In genomic region chr2:153527580-153528531, GRCm38 (mm10) we compare ENCODE assay signal across 8 mouse cellular contexts. TPM values are rescaled to one million over a fixed set of nuclear protein-coding genes. Genes with fewer than 3 reads are reported as not detected.
A peak's percentile ranks its signal among the peaks of the same experiment; 100 is the strongest.
DNase-seq lines count a peak whose midpoint lies in the region; ATAC-seq lines count a peak whose summit lies in the region.

No protein-coding gene starts in this region.

- peaks cover 54% of the 10 kb centered on the region for H3K4me1 ChIP-seq in intestine, embryonic 15.5 days (replicated peaks)
- peaks cover 43% of the 10 kb centered on the region for H3K4me1 ChIP-seq in lung, embryonic 15.5 days

- H3K4me3 ChIP-seq in intestine, embryonic 15.5 days (replicated peaks) = peak overlapping the region; percentile 76
- peak overlapping the region; percentile 61 for H3K4me3 ChIP-seq in lung, embryonic 15.5 days

- WGBS in intestine, embryonic 15.5 days = 3% methylated on average over 70 of the region's 85 CpGs
- 2% methylated on average over 44 of the region's 85 CpGs for whole genome bisulfite sequencing in lung, embryonic 15.5 days

- peak; percentile 52 for ATAC-seq in intestine, embryonic 15.5 days
- peak; percentile 58 for ATAC-seq in lung, embryonic 15.5 days (ENCODE audit: borderline replicate concordance, extremely low read depth, low FRiP score, low TSS enrichment)

- DNase-seq in ovary, adult 18-20 months (ENCODE audit: low spot score) = peak; percentile 38
- DNase-seq in ovary, postnatal 10 days (ENCODE audit: low spot score) = no peak
- peak; percentile 57 for DNase-seq in cerebellum, adult 8-10 months
- DNase-seq in gastrocnemius, postnatal 10 days = peak; percentile 54
- peak; percentile 26 for DNase-seq in ovary, postnatal 14 days (ENCODE audit: low spot score)
- no peak for DNase-seq in frontal cortex, postnatal 36 days (ENCODE audit: low spot score in 2 of 2)

- peak overlapping the region; percentile 67 for H3K9ac ChIP-seq in intestine, embryonic 15.5 days
- H3K9ac ChIP-seq in lung, embryonic 15.5 days = peak overlapping the region; percentile 47

- no peaks in the 10 kb centered on the region for H3K9me3 ChIP-seq in intestine, embryonic 15.5 days
- no peaks in the 10 kb centered on the region for H3K9me3 ChIP-seq in lung, embryonic 15.5 days

- H3K27ac ChIP-seq in intestine, embryonic 15.5 days = peak overlapping the region; percentile 85
- no peak overlapping the region for H3K27ac ChIP-seq in lung, embryonic 15.5 days

- H3K36me3 ChIP-seq in intestine, embryonic 15.5 days = no peaks in the 10 kb centered on the region
- no peaks in the 10 kb centered on the region for H3K36me3 ChIP-seq in lung, embryonic 15.5 days

- H3K27me3 ChIP-seq in intestine, embryonic 15.5 days (replicated peaks) = peaks cover 3% of the 10 kb centered on the region; the same call in 1 of the 2 replicates
- H3K27me3 ChIP-seq in lung, embryonic 15.5 days = peaks cover 40% of the 10 kb centered on the region

- peak overlapping the region; percentile 98 for H3K4me2 ChIP-seq in intestine, embryonic 15.5 days (replicated peaks)
- peak overlapping the region; percentile 99 for H3K4me2 ChIP-seq in lung, embryonic 15.5 days

RNA-seq across cellular contexts. Expression of gene Nol4l, which starts 1.9 kb away (rescaled TPM):
- 1 to 10 TPM; 4.3 to 6.3 TPM for total RNA-seq in gastrocnemius, postnatal 10 days (2021)
- polyA plus RNA-seq in intestine, embryonic 15.5 days (2015; fragmentation: Nextera tagmentation; extraction: Ambion mirVana) = 25.6 and 27.1 TPM in 2 replicates
- 10.2 and 11.3 TPM in 2 replicates for polyA plus RNA-seq in lung, embryonic 15.5 days (2015; fragmentation: Nextera tagmentation; extraction: Ambion mirVana)

RNA-seq across cellular contexts. Expression of gene 4930404H24Rik, which starts 35.3 kb away (rescaled TPM):
- not detected for total RNA-seq in gastrocnemius, postnatal 10 days (2021)
- polyA plus RNA-seq in intestine, embryonic 15.5 days (2015; fragmentation: Nextera tagmentation; extraction: Ambion mirVana) = not detected in 2 replicates
- polyA plus RNA-seq in lung, embryonic 15.5 days (2015; fragmentation: Nextera tagmentation; extraction: Ambion mirVana) = not detected in 2 replicates

Comparison
In these comparisons a context has a peak if more than half of its experiments do, and no peak if none do; other contexts are left out.
1. DNase-seq: peak in ovary, adult 18-20 months (single experiment), cerebellum, adult 8-10 months (single experiment), gastrocnemius, postnatal 10 days (single experiment) and ovary, postnatal 14 days (single experiment); none in ovary, postnatal 10 days (single experiment) and frontal cortex, postnatal 36 days (0 of 2).